Mouse (Mus musculus): ENCODE measurements around the gene 5730596B20Rik.

- TF ChIP-seq TAL1 (IDR thresholded peaks at IDR 0.05; ENCODE audit: low read length) (no peak), GATA1 (IDR thresholded peaks at IDR 0.05; ENCODE audit: low read length) (no peak)
Observed at GRCm38 (mm10) chr6:52165441-52166370, 11.6 kb upstream of the 5730596B20Rik start.

Measured in erythroblast, embryonic 14.5 days (primary cell).